Mouse (Mus musculus): Measurements from ENCODE around the gene Engase. TPM values are rescaled to one million over a fixed set of nuclear protein-coding genes. Genes with fewer than 3 reads are reported as not detected.

Gene Engase
- total and polyA plus RNA-seq, 3 experiments: 4.3 to 25.2 (median 4.4) TPM

GRCm38 (mm10) chr11:118488907-118489270 is 12.3 kb downstream of the Engase start:
- Histone ChIP-seq H3K36me3 (replicated peaks) (peaks cover 47% of the 10 kb centered on the region), H3K4me3 (ENCODE audit: low read depth, low read length) (no peak overlapping the region), H3K9me3 (replicated peaks) (peaks cover 28% of the 10 kb centered on the region), H3K27me3 (ENCODE audit: insufficient read depth, low read length) (peaks cover 3% of the 10 kb centered on the region; the same call in 1 of the 2 replicates), H3K4me1 (ENCODE audit: insufficient read depth, low read depth, low read length) (no peaks in the 10 kb centered on the region)
- ATAC-seq (ENCODE audit: extremely low read depth, insufficient number of reproducible peaks, low FRiP score, poor library complexity, severe bottlenecking) (no peak), DNase-seq (ENCODE audit: low spot score) (no peak)
- TF ChIP-seq CTCF (IDR thresholded peaks at IDR 0.05; ENCODE audit: low read depth, low read length) (no peak), GATA1 (IDR thresholded peaks at IDR 0.05; ENCODE audit: borderline replicate concordance, low read length) (no peak), TAL1 (conservative IDR thresholded peaks at IDR 0.05; ENCODE audit: low read depth, low read length) (no peak), GATA2 (IDR thresholded peaks at IDR 0.05; ENCODE audit: borderline replicate concordance, low read depth, low read length) (no peak), POLR2AphosphoS5 (IDR thresholded peaks at IDR 0.05; ENCODE audit: insufficient replicate concordance, low read depth, low read length) (no peak)

- no peak for DNase-seq (ENCODE audit: low spot score)
- TF ChIP-seq TAL1 (conservative IDR thresholded peaks at IDR 0.05; ENCODE audit: low read depth, low read length): no peak
- TF ChIP-seq POLR2AphosphoS5 (IDR thresholded peaks at IDR 0.05; ENCODE audit: insufficient replicate concordance, low read depth, low read length): no peak
- no peak for TF ChIP-seq GATA2 (IDR thresholded peaks at IDR 0.05; ENCODE audit: borderline replicate concordance, low read depth, low read length)
- TF ChIP-seq CTCF (IDR thresholded peaks at IDR 0.05; ENCODE audit: low read depth, low read length): no peak
- no peak for TF ChIP-seq GATA1 (IDR thresholded peaks at IDR 0.05; ENCODE audit: borderline replicate concordance, low read length)
- no peak for ATAC-seq (ENCODE audit: extremely low read depth, insufficient number of reproducible peaks, low FRiP score, poor library complexity, severe bottlenecking)
These were observed 14.1 kb downstream of the Engase start for GRCm38 (mm10) chr11:118490566-118491218.

GRCm38 (mm10) chr11:118491230-118491629 is 14.6 kb downstream of the Engase start:
- ATAC-seq (ENCODE audit: extremely low read depth, insufficient number of reproducible peaks, low FRiP score, poor library complexity, severe bottlenecking): no peak
- no peak for TF ChIP-seq TAL1 (conservative IDR thresholded peaks at IDR 0.05; ENCODE audit: low read depth, low read length)
- TF ChIP-seq POLR2AphosphoS5 (IDR thresholded peaks at IDR 0.05; ENCODE audit: insufficient replicate concordance, low read depth, low read length): no peak
- TF ChIP-seq CTCF (IDR thresholded peaks at IDR 0.05; ENCODE audit: low read depth, low read length): no peak
- TF ChIP-seq GATA2 (IDR thresholded peaks at IDR 0.05; ENCODE audit: borderline replicate concordance, low read depth, low read length): no peak
- no peak for TF ChIP-seq GATA1 (IDR thresholded peaks at IDR 0.05; ENCODE audit: borderline replicate concordance, low read length)

More at GRCm38 (mm10) chr11:118490566-118491218, 14.1 kb downstream of the Engase start:
- H3K4me3 ChIP-seq (ENCODE audit: low read depth, low read length): no peak overlapping the region
- H3K4me1 ChIP-seq (ENCODE audit: insufficient read depth, low read depth, low read length): no peaks in the 10 kb centered on the region
- H3K36me3 ChIP-seq (replicated peaks): peaks cover 29% of the 10 kb centered on the region
- H3K27me3 ChIP-seq (ENCODE audit: insufficient read depth, low read length): peaks cover 3% of the 10 kb centered on the region; the same call in 1 of the 2 replicates
- H3K9me3 ChIP-seq (replicated peaks): peaks cover 45% of the 10 kb centered on the region

GRCm38 (mm10) chr11:118493458-118493857 is 16.8 kb downstream of the Engase start:
- H3K36me3 ChIP-seq (replicated peaks): peaks cover 1% of the 10 kb centered on the region
- DNase-seq (ENCODE audit: low spot score): no peak
- peaks cover 3% of the 10 kb centered on the region; the same call in 1 of the 2 replicates for H3K27me3 ChIP-seq (ENCODE audit: insufficient read depth, low read length)
- TF ChIP-seq POLR2AphosphoS5 (IDR thresholded peaks at IDR 0.05; ENCODE audit: insufficient replicate concordance, low read depth, low read length) (no peak), CTCF (IDR thresholded peaks at IDR 0.05; ENCODE audit: low read depth, low read length) (no peak), GATA1 (IDR thresholded peaks at IDR 0.05; ENCODE audit: borderline replicate concordance, low read length) (no peak)
- no peak overlapping the region for H3K4me3 ChIP-seq (ENCODE audit: low read depth, low read length)
- no peak for ATAC-seq (ENCODE audit: extremely low read depth, insufficient number of reproducible peaks, low FRiP score, poor library complexity, severe bottlenecking)
- H3K9me3 ChIP-seq (replicated peaks): peaks cover 69% of the 10 kb centered on the region
- H3K4me1 ChIP-seq (ENCODE audit: insufficient read depth, low read depth, low read length): no peaks in the 10 kb centered on the region

More at GRCm38 (mm10) chr11:118491230-118491629, 14.6 kb downstream of the Engase start:
- Histone ChIP-seq H3K9me3 (replicated peaks) (peaks cover 50% of the 10 kb centered on the region), H3K27me3 (ENCODE audit: insufficient read depth, low read length) (peaks cover 3% of the 10 kb centered on the region; the same call in 1 of the 2 replicates), H3K36me3 (replicated peaks) (peaks cover 24% of the 10 kb centered on the region), H3K4me1 (ENCODE audit: insufficient read depth, low read depth, low read length) (no peaks in the 10 kb centered on the region), H3K4me3 (ENCODE audit: low read depth, low read length) (no peak overlapping the region)
- DNase-seq (ENCODE audit: low spot score): no peak

- Histone ChIP-seq H3K4me3 (ENCODE audit: low read depth, low read length) (no peak overlapping the region), H3K9me3 (replicated peaks) (peaks cover 69% of the 10 kb centered on the region), H3K27me3 (ENCODE audit: insufficient read depth, low read length) (peaks cover 3% of the 10 kb centered on the region; the same call in 1 of the 2 replicates), H3K36me3 (replicated peaks) (no peaks in the 10 kb centered on the region), H3K4me1 (ENCODE audit: insufficient read depth, low read depth, low read length) (no peaks in the 10 kb centered on the region)
- DNase-seq (ENCODE audit: low spot score): no peak
- no peak for TF ChIP-seq CTCF (IDR thresholded peaks at IDR 0.05; ENCODE audit: low read depth, low read length)
- no peak for TF ChIP-seq POLR2AphosphoS5 (IDR thresholded peaks at IDR 0.05; ENCODE audit: insufficient replicate concordance, low read depth, low read length)
- no peak for TF ChIP-seq TAL1 (conservative IDR thresholded peaks at IDR 0.05; ENCODE audit: low read depth, low read length)
- TF ChIP-seq GATA2 (IDR thresholded peaks at IDR 0.05; ENCODE audit: borderline replicate concordance, low read depth, low read length): no peak
- TF ChIP-seq GATA1 (IDR thresholded peaks at IDR 0.05; ENCODE audit: borderline replicate concordance, low read length): no peak
- no peak for ATAC-seq (ENCODE audit: extremely low read depth, insufficient number of reproducible peaks, low FRiP score, poor library complexity, severe bottlenecking)
These were observed 17.5 kb downstream of the Engase start for GRCm38 (mm10) chr11:118494001-118494737.

- ATAC-seq (ENCODE audit: extremely low read depth, insufficient number of reproducible peaks, low FRiP score, poor library complexity, severe bottlenecking) (no peak), DNase-seq (ENCODE audit: low spot score) (no peak)
- H3K4me1 ChIP-seq (ENCODE audit: insufficient read depth, low read depth, low read length): no peaks in the 10 kb centered on the region
- TF ChIP-seq CTCF (IDR thresholded peaks at IDR 0.05; ENCODE audit: low read depth, low read length) (no peak), POLR2AphosphoS5 (IDR thresholded peaks at IDR 0.05; ENCODE audit: insufficient replicate concordance, low read depth, low read length) (no peak), GATA1 (IDR thresholded peaks at IDR 0.05; ENCODE audit: borderline replicate concordance, low read length) (no peak), GATA2 (IDR thresholded peaks at IDR 0.05; ENCODE audit: borderline replicate concordance, low read depth, low read length) (no peak), TAL1 (conservative IDR thresholded peaks at IDR 0.05; ENCODE audit: low read depth, low read length) (no peak)
- no peak overlapping the region for H3K4me3 ChIP-seq (ENCODE audit: low read depth, low read length)
- H3K36me3 ChIP-seq (replicated peaks): no peaks in the 10 kb centered on the region
- peaks cover 74% of the 10 kb centered on the region for H3K9me3 ChIP-seq (replicated peaks)
- H3K27me3 ChIP-seq (ENCODE audit: insufficient read depth, low read length): peaks cover 3% of the 10 kb centered on the region; the same call in 1 of the 2 replicates
These were observed 18.4 kb downstream of the Engase start for GRCm38 (mm10) chr11:118495065-118495464.

Measured in G1E (cell line).